Mouse (Mus musculus): ENCODE results near the gene Gabra5. TPM values are rescaled to one million over a fixed set of nuclear protein-coding genes. Genes with fewer than 3 reads are reported as not detected.

The Gabra5 gene
- polyA plus RNA-seq, 1 experiment = not detected

DNA sequence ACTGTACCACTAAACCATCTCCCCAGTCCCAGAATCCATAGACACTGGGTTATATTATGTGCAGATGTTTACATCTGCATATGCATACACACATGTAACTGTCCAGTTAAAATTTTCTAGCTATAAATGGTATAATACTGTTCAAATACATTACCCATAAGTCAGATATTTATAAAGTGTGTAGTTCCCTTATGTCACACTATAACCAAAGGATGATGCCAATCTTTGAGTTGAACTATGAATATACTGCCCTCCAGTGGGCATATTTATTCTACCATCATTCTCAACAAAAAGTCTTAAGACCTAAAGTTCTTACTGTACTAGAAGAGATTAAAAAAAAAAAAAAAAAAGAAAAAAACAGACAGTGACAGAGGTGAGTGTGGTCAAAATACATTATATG lies 27.0 kb downstream of the Gabra5 start:
- TF ChIP-seq CTCF (IDR thresholded peaks at IDR 0.05; ENCODE audit: low read depth, low read length) = no peak
- no peak for TF ChIP-seq POLR2A (IDR thresholded peaks at IDR 0.05; ENCODE audit: borderline replicate concordance, low read depth, low read length)
- H3K4me1 ChIP-seq (ENCODE audit: control insufficient read depth, insufficient read depth, low read length) = no peaks in the 10 kb centered on the region
- no peak overlapping the region for H3K4me3 ChIP-seq (ENCODE audit: insufficient read depth, low read length)
- no peak overlapping the region for H3K27ac ChIP-seq (ENCODE audit: insufficient read depth, low read depth, low read length)

DNA sequence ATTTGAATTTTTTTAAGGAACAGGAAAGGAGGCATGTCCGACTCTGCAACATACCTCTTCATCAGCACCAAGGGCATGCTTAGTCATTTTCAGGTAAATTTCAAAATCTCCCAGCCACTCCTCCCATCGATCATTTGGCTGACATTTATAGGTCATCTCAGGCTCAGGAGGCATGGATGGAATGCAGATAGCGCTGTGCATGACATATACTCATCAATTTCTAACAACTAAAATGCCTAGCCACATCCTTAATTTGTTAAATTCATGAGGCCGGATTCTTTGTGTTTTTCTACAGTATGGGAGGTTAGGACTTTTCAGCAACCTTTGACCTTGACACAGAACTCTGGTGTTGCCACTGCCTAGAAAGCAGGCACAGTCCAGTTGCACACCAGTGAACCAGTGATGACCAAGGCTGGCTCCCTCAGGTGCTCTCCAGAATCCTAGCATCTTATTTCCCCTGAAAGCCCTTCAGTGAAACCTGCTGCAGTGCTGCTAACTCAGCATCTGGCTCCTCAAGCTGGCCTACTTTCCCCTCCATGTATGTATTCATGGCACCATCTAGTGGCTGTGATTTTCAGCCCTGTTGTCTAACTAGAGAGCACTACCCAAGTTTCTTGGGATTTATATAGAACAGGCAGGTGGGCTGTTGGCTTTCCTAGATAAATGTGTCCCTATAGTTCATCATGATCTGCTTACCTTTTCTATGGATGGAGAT lies 35.9 kb downstream of the Gabra5 start:
- Histone ChIP-seq H3K4me3 (ENCODE audit: insufficient read depth, low read length) (no peak overlapping the region), H3K27ac (ENCODE audit: insufficient read depth, low read depth, low read length) (no peak overlapping the region), H3K4me1 (ENCODE audit: control insufficient read depth, insufficient read depth, low read length) (no peaks in the 10 kb centered on the region)
- TF ChIP-seq POLR2A (IDR thresholded peaks at IDR 0.05; ENCODE audit: borderline replicate concordance, low read depth, low read length) (no peak), CTCF (IDR thresholded peaks at IDR 0.05; ENCODE audit: low read depth, low read length) (no peak)

DNA sequence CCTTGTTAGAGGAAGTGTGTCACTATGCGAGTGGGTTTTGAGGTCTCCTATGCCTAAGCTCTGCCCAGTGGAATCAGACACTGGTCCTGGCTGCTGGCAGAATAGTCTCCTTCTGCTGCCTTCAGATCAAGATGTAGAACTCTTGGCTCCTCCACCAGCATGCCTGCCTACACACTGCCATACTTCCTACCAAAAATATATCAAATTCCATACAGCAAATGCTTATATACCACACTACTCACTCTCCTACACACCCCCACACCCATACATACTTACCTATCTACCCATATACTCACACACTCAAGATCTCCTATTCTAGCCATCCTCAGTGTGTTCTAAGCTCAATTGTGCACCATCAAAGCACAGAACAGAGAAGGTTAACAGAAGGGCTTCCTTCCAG lies 38.5 kb downstream of the Gabra5 start:
- H3K4me3 ChIP-seq (ENCODE audit: insufficient read depth, low read length) = no peak overlapping the region
- TF ChIP-seq POLR2A (IDR thresholded peaks at IDR 0.05; ENCODE audit: borderline replicate concordance, low read depth, low read length) = no peak
- TF ChIP-seq CTCF (IDR thresholded peaks at IDR 0.05; ENCODE audit: low read depth, low read length) = no peak
- no peaks in the 10 kb centered on the region for H3K4me1 ChIP-seq (ENCODE audit: control insufficient read depth, insufficient read depth, low read length)
- H3K27ac ChIP-seq (ENCODE audit: insufficient read depth, low read depth, low read length) = no peak overlapping the region

DNA sequence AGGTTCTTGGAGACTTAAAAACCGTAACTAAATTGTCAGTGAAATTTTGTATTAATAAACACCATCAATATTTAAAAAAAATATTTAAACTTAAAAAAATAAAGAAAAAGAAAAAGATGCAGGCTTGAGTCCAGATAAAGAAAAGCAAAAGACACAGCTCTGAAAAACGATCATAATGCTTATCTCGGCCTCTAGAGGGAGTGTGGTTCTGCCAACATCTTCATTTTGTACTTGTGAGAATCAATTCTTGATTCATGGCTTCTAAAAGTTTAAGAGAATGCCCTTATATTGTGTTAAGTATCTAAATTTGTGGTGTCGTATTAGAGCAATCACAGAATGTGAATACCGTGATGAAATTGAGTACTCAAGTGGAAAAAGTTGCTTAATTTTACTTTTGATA lies 49.5 kb downstream of the Gabra5 start:
- no peak overlapping the region for H3K4me3 ChIP-seq (ENCODE audit: insufficient read depth, low read length)
- TF ChIP-seq POLR2A (IDR thresholded peaks at IDR 0.05; ENCODE audit: borderline replicate concordance, low read depth, low read length) (no peak), CTCF (IDR thresholded peaks at IDR 0.05; ENCODE audit: low read depth, low read length) (no peak)
- no peak overlapping the region for H3K27ac ChIP-seq (ENCODE audit: insufficient read depth, low read depth, low read length)
- H3K4me1 ChIP-seq (ENCODE audit: control insufficient read depth, insufficient read depth, low read length) = no peaks in the 10 kb centered on the region

DNA sequence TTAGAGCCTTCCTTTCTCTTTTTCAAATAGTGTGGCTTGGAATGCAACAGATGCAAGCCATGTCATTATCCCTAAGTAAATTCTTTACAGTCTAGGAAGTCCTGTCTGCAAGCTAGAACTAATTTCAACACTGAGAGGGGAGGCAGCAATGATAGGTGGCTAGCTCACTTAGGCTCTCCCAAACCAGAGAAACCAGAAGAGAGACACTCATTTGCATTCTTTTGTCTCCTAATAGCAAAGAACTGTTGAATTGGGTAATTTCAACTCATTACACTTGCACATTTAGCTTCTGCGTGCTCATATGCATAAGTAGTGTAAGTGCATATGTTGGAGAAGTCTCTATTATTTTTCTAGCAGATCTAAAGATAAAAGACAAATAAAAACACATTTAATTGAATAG lies 61.6 kb downstream of the Gabra5 start:
- no peak overlapping the region for H3K4me3 ChIP-seq (ENCODE audit: insufficient read depth, low read length)
- H3K4me1 ChIP-seq (ENCODE audit: control insufficient read depth, insufficient read depth, low read length) = no peaks in the 10 kb centered on the region
- TF ChIP-seq POLR2A (IDR thresholded peaks at IDR 0.05; ENCODE audit: borderline replicate concordance, low read depth, low read length) = no peak
- no peak overlapping the region for H3K27ac ChIP-seq (ENCODE audit: insufficient read depth, low read depth, low read length)

DNA sequence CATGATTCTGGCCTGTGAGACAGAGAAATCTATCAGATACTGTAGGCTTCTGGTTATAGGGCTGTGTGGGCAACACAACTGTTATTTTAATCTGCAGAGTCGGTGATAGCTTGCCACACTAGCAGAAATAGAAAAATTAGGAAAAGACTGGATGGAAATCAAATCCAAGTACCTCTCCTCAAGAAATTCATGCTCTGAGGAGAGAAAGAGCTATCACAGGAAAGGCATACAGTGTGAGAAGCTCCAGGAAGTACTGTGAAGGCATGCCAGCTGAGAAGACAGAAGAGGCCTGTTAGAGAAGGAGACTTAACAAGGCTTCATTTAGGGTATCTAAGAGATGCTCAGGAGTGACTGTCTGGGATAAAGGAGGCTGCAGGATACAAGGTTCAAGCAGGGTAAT lies 87.2 kb downstream of the Gabra5 start:
- TF ChIP-seq CTCF (IDR thresholded peaks at IDR 0.05; ENCODE audit: low read depth, low read length) (no peak), POLR2A (IDR thresholded peaks at IDR 0.05; ENCODE audit: borderline replicate concordance, low read depth, low read length) (no peak)
- H3K27ac ChIP-seq (ENCODE audit: insufficient read depth, low read depth, low read length) = no peak overlapping the region
- H3K4me3 ChIP-seq (ENCODE audit: insufficient read depth, low read length) = no peak overlapping the region
- H3K4me1 ChIP-seq (ENCODE audit: control insufficient read depth, insufficient read depth, low read length) = no peaks in the 10 kb centered on the region

DNA sequence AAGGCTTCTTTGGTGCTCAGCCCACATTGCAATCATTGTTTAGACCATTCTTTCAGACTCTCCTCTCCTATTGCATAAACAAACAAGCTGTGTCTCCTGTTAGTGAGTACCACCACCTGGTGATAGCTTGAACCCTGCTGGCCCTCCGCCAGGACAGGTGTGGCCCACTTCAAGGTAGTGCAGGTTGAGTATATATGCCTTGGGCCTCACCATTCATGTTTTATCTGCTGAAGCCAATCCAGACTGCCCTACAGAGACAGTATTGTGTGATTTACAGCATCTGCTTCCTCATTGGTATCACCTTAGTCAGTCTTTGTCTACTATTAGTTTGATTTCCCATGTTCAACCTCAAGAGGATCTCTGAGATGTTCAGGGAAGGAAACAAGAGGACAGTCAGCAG lies 88.8 kb downstream of the Gabra5 start:
- H3K4me1 ChIP-seq (ENCODE audit: control insufficient read depth, insufficient read depth, low read length) = no peaks in the 10 kb centered on the region
- no peak overlapping the region for H3K27ac ChIP-seq (ENCODE audit: insufficient read depth, low read depth, low read length)
- TF ChIP-seq POLR2A (IDR thresholded peaks at IDR 0.05; ENCODE audit: borderline replicate concordance, low read depth, low read length) (no peak), CTCF (IDR thresholded peaks at IDR 0.05; ENCODE audit: low read depth, low read length) (no peak)
- H3K4me3 ChIP-seq (ENCODE audit: insufficient read depth, low read length) = no peak overlapping the region

DNA sequence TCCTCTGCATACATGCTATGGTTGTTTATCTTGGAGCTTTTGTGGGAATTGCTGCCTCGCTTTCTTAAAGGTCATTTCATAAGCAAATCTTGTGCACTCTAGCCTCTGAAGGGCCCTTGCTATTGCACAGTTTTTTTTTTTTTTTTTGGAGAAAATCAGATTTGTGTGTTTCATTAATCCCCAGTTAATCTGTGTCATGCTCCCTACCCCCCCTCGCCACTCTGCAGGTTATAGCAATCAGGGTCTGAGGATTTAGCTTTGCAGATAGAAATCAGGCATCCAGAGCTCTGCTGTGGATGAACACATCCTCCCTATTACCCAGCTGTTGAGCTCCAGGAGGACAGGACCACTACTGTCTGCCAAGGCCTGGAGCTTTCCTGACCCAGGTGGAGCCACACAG lies 90.5 kb downstream of the Gabra5 start, which contains the start of gene Gabrb3:
TSS of gene Gabrb3 (plus strand) at position 301 of the 400 bp plus-strand sequence.
- TF ChIP-seq CTCF (IDR thresholded peaks at IDR 0.05; ENCODE audit: low read depth, low read length) (no peak), POLR2A (IDR thresholded peaks at IDR 0.05; ENCODE audit: borderline replicate concordance, low read depth, low read length) (no peak)
- H3K4me1 ChIP-seq (ENCODE audit: control insufficient read depth, insufficient read depth, low read length) = no peaks in the 10 kb centered on the region
- H3K27ac ChIP-seq (ENCODE audit: insufficient read depth, low read depth, low read length) = no peak within 1 kb of the TSS
- no peak within 1 kb of the TSS for H3K4me3 ChIP-seq (ENCODE audit: insufficient read depth, low read length)

DNA sequence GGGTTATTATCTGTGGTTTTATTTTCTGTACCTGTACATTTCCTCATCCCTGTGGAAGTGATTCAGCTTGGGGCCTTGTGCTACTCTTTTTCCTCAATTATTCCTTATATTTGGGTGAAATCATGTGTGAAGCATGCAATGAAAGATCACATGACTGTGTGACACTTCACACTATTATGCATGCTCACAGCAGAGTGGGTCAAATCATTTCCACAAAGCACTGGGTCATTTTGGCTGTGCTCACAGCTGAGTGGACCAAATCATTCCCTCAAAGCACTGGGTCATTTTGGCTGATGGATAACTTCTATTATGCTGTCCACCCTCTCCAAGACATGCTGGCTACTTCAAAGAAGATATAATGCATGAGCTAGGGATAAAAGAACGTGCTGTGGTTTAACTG lies 97.0 kb downstream of the Gabra5 start:
- Histone ChIP-seq H3K4me1 (ENCODE audit: control insufficient read depth, insufficient read depth, low read length) (no peaks in the 10 kb centered on the region), H3K27ac (ENCODE audit: insufficient read depth, low read depth, low read length) (no peak overlapping the region), H3K4me3 (ENCODE audit: insufficient read depth, low read length) (no peak overlapping the region)
- TF ChIP-seq POLR2A (IDR thresholded peaks at IDR 0.05; ENCODE audit: borderline replicate concordance, low read depth, low read length) (no peak), CTCF (IDR thresholded peaks at IDR 0.05; ENCODE audit: low read depth, low read length) (no peak)

DNA sequence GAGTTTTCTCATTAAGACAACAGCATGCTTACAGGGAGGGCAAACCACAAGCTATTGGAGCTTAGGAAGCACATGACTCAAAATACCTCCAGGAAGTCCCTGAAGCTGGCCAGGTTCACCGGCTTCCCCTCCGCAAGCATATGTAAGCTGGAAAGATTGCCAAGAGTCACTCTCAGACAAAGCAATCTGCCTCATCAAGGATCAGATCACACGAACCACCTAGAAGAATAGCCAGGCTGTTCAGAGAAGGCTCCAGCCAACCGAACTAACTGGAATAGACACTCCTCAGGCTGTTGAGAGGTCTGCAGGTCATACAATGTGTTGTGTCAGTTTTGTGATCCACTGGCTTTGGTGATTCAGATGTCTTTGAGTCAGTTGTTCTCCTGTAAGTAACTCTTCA lies 98.7 kb downstream of the Gabra5 start:
- no peak overlapping the region for H3K27ac ChIP-seq (ENCODE audit: insufficient read depth, low read depth, low read length)
- no peak overlapping the region for H3K4me3 ChIP-seq (ENCODE audit: insufficient read depth, low read length)
- no peak for TF ChIP-seq CTCF (IDR thresholded peaks at IDR 0.05; ENCODE audit: low read depth, low read length)
- TF ChIP-seq POLR2A (IDR thresholded peaks at IDR 0.05; ENCODE audit: borderline replicate concordance, low read depth, low read length) = no peak
- no peaks in the 10 kb centered on the region for H3K4me1 ChIP-seq (ENCODE audit: control insufficient read depth, insufficient read depth, low read length)
